Mouse (Mus musculus) left cerebral cortex, adult 8-10 months (tissue): ENCODE data around the gene Apex1. TPM values are rescaled to one million over a fixed set of nuclear protein-coding genes. Genes with fewer than 3 reads are reported as not detected.
"Not testable (repeated sequence)": the region's sequence is repeated elsewhere in the genome, so short reads cannot be mapped to it uniquely, and the experiment has no call there.

ENCODE experiments used
- DNase-seq, 2 experiments: peaks; one replicate each; pipeline ENCODE4 v3.0.0; 2022; ENCODE audit warnings: low spot score in 2 of 2
- total RNA-seq, 4 experiments: library from RNA; stranded (reverse); gene quantifications; 2 replicates each; pipeline ENCODE4 v1.2.4; 2022

The Apex1 gene
- 10 to 100 TPM; 55.5 to 64.8 (median 60.2) TPM for total RNA-seq

DNA sequence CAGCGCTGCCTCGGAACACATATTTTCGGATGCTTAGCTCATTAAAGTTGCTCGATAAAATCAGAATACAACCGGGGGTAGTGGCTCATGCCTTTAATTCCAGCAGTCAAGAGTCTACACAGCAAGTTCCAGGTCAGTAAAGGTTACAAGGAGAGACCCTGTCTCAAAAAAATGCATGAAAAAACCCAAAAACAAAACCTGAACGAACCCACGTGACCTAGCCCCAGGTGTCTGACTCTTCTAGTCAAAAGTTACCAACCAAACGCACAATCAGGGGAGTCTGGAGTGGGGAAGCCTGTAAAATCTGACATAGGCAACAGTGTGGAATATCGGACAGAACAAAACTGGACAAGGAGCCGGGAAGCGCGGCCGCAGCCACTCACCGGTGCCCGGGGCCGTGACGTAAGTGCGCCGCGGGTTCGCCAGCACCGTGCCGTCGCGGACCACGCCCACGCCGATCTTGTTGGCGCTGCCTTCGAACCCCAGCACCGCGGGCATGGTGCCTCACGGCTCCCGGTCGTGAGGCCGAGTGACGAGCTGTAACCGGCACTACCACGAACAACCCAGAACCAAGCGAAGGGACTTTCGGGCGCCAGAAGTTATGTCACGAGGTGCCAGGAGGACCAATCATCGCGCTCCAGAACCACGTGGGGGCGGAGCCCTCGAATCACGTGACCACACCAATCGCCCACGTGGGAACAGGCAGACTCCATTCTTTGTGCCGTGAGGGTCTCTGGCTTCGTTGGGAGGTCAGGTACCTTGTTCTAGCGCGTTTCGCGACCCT, at the start of gene Apex1, which contains the start of gene Osgep:
Apex1 (plus strand) TSS at position 688 of the 784 bp plus-strand sequence.
Osgep (minus strand) TSS at position 613 of the 784 bp plus-strand sequence.
- DNase-seq: peak; percentile 97 to 98

DNA sequence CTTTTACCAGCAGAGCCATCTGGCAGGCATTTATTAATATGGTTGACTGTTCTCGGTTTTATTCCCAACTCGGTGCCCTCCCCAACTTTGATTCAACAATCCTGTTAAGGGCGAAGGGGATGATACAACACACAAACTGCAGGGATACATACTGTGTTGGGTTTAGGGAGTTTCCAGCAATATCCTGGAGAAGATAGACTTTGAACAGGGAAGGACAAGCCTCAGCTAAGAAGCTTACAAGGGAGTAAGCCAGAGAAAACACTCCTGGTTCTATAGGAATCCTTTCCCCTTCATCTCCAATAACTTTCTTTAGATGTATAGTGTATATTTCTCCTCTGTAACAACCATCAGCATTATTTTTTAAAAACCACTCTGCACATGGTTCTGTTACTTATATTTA, 49.6 kb upstream of the Apex1 start:
- DNase-seq: no peak

DNA sequence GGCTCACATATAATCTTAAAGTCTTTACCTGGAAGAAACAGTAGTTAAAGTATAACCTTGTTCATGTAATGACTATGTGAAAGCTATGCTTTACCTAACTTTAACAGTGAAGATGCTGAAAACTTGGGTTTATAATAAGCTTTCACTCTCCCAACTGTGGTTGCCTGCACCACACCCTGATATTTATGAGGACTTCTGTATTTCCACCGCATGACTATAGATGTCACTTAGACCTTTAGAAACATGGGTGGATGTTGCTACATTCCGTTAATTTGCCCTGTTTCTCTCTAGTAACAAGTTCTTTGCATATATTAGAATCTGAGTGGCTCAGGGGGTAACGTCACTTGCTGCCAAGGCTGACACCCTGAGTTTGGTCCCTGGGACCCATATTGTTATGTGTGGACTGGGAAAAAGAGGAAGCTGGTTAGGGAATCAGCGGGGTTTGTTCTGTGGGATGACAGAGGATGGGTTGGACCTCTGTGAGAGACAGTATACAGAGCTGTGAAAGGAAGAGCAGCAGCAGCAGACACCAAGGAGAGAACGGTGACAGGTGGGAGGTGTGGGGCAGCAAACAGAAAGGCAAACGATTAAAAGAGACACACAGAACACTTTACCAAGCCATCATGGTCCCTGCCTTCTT, 49.1 kb upstream of the Apex1 start:
- no peak for DNase-seq

DNA sequence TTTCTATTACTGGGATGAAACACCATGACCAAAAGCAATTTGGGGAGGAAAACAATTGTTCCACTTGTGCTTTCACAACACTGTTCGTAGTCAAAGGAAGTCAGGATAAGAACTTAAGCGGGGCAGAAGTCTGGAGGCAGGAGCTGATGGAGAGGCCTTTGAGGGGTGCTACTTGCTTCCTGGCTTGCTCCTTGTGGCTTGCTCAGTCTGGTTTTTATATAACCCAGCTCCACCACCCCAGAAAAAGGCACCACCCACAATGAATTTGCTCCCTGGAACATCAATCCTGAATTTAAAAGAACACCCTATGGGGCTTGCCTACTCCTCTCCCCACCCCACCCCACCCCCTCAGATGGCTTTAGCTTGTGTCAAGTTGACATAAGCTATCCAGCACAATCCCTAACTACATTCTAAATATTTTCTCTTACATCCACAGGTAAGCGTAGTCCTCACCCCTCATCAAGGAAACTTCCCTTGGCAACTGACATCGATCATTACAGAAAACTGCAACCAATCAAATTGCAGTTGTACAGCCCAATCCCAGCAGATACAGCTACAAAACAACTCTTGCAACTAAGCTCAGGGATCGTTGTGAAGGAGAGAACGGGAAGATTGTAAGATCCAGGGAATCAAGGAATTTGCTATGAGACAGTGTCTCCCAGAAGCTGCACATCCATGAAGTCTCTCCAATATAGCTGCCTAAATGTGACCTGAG, 48.4 kb upstream of the Apex1 start:
- no peak for DNase-seq

DNA sequence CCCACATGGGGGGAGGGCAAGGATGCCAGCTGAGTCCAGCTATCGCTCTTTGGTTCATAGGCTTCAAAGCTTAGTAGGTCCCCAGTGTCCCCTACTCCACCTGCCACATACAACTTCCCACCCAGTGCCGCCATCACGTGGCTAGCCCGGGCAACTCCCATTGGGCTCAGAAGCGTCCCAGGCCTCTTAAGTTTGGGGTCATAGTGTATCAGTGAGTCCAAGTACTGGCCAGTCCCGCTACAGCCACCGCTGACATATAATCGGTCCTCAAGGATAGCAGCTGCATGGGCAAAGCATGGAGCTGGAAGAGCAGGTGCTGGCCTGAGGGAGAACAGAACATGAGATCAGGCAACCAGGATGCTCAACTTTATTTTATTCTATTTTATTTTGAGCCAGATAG, 33.1 kb upstream of the Apex1 start:
- no peak for DNase-seq

DNA sequence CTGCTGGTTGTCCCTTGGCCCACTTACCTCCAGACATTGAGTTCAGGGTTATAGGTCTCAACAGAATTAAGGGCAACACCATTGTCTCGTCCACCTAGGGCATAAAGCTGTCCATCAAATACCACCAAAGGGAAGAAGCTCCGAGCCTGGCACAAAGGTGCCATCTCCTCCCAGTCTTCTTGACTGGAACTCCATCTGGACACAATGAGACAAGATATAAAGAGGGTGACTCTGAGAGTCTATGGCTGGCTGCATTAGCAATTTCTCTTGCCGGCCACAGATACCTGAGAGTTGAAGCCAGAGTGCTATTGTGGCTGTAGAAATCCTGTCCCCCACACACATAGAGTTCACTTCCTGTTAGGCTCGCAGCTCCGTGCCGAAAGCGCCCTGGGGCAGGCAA, 32.7 kb upstream of the Apex1 start:
- no peak for DNase-seq

DNA sequence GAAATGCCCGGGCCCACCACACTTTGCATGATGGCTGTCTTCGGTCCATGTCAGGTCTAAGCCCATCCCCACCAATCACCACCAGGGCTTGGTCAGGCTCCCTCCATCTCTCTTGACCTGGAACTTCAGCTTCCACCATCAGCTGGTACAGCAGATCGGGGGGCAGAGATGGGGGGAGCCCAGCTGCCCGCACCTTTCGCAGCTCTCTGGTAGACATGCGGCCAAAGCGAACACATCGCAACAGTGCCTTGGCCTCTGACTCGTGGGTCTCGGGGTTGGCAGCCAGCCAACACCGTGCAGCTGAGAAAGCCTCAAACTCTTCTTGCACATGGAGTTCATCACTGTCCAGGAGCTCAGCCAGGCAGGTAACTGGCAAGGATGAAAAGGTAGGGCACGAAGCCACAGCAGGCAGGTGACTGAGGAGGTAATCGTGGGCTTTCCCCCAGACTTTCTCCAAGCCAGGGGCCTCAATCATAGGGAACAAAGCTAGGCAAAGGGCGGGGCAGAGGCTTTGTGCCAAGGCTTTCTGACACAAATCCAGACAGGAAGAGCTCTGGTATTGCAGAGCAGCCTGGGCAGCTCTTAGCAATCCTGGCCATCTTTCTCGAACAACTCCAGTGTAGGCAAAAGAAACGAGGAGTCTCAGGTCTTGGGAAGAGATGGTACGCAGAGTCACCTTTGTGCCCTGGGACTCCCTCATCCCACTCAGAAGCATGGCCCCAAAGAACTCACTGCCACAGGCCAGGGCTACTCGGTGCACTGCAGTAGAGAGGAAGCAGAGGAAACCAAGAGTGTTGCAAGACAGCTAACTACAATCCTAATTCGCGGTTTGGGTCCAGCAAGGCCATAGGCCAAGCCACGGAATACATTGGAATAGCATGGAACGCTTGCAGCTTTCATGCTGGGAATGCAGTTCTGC, 32.0 kb upstream of the Apex1 start:
- DNase-seq: no peak

DNA sequence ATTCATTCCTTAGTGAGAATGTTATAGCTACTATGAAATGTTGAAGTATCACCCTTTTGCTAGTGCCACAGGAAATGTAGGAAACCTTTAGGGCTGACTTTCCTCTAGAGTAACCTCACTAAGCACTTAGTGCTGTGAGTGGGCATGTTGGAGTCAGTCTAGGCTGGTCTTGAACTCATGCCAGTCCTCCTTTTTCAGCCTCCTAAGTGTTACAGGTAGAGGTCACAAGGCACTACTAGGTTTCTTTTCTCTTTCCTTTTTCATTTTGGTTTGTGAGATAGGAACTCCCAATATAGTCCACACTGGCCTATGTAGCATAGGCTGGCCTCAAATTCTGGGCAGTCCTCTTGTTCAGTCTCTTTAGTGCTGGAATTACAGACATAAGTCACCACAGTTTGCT, 29.4 kb upstream of the Apex1 start:
- no peak for DNase-seq

DNA sequence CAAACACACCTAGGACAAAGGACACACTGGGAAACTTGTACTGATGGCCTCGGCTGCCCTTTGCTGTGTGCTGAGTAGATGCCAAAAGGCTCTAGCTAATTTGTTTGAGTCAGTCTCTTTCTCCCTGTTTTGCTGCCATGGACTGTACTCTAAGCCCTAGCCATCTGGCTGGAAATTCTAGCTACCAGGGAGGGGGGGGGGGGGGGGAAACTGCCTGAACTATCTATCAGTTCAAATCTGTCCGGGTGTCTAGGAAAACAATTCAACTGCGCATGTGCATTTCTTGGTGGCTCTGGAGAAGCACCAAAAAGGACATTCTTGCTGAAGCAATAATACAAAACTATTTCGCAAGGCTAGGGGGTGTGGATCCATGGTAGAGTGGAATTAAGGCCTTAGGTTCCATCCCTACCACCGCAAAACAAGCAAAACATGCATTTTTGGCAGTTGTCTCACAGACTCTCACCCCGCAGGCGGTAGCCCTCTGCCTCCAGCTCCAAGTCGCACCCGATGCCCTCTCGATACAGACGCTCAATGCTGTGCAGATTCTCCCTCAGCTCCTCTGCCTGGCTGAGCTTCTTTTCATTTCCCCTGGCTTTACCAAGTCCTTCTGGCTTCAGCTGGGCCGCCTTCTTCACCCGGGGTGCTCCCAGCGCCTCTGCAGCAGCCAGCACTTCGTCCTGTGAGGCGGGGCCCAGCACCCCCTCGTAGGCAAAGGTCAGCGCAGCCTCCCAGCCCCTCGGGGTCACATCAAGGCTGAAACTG, 28.6 kb upstream of the Apex1 start:
- DNase-seq: peak; percentile 22 to 42

DNA sequence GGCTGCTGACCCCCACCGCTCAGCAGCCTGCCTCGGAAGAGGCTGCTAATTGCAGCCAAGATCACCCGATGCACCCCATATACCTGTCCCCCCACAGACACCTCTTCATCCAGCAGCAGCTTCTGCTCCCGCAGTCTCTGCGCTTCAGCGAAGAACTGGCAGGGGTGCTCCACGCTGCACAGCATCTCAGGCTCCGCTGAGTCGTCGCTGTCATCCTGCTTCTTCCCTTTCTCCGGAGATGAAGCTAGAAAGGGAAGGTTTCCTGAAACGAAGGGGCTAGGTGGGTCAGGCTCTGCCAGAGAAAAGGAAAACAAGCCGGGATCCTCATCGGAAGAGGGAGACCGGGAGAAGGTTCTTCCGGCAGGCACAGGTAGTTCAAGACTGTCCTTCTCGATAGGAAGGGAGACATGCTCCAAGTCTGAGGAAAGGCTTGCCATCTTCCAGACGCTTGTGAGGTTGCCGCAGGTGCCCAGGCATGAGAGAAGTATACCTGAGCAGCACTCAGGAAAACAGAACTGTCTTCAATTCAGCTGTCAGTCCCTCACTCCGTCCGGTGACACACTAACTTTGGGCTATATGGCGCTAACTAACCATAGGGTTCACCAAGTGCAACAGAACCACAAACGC, 27.9 kb upstream of the Apex1 start:
- peak in 1 of 2 experiments; percentile 48 for DNase-seq

DNA sequence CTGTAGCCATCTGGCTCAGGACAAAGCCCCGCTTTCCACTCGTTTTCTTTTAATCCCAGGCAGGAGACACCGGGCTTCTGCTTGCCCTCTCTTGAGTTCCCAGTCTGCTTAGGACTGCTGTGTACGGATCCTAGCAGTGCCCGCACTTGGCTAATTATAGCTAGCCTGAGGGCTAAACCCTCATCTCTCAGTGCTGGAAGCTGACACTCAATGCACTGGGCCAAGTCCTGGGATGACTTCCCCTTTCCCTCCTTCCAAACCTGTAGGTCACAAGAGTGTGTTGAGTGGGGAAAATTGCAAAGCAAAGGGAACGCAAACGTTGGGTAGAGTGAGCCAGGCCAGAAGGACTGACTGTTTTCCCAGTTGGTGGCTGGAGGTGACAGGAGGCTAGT, 27.4 kb upstream of the Apex1 start, which contains the start of gene Klhl33:
Klhl33 (minus strand) TSS at position 134 of the 392 bp plus-strand sequence.
- no peak for DNase-seq

DNA sequence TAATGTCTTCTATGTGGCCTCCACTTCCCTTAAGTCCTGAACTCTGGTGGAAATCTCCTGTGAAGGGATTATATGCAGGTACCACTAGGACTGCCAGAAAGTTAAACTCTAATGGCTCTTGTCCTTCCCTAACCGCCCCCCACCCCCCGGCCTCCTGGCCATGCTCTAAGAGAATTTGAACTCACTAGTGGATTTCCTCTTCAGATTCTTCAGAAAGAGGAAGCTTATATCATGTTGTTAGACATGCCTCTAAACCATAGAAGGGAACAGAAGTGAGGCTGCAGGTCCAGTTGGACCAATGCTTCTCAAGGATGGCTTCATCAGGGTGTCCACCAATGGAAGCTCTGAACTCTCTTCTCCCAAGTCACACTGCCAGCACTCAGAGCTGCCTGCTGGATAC, 26.8 kb upstream of the Apex1 start:
- DNase-seq: not testable (repeated sequence)

DNA sequence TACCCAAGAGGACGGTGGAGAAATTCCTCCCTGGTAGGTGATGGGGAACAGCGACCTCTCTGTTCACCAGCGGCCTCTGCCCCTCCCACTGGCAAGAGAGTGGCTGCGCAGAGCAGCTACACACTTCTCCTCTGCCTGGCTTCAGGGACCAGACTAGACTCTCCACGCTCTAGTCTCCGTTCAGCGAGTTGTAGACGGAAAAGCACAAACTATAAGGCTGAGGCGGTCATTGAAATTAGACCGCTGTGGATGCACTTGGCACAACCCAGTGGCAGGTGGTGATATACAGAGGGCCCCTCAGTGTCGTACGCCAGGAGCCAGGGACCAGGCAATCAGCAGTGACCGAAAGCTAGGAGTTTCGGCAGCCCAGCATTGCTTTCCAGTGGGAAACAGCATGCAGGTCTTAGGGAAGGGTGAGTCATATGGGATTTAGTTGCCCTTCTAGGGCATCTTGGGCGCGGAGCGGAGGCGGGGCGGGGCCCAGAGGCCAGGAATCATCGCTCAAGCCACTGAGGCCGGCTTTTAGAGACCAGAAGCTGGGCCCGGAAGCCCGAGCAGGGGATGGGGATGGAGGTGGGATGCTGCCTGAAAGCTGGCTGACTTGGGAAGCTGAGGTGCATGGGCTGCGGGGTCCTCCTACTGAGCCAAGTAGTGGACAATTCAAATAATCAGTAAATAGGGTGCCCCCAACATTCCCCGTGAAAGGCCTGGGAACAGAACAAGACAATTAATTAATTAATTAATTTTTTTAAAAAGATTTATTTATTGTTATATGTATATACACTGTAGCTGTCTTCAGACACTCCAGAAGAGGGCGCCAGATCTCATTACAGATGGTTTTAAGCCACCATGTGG, 20.6 kb upstream of the Apex1 start:
- DNase-seq: no peak

DNA sequence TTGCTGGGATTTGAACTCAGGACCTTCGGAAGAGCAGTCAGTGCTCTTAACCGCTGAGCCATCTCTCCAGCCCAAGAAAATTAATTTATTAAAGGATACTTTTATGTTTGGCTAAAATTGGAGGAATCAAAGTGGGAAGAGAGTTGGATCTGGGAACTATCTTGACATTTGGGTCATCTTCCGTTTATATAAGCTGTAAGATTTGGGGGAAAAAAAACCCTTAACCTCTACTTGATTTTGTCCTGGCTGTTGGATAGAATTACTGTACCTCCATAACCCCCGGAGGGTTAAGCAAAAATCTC, 20.0 kb upstream of the Apex1 start:
- DNase-seq: no peak

DNA sequence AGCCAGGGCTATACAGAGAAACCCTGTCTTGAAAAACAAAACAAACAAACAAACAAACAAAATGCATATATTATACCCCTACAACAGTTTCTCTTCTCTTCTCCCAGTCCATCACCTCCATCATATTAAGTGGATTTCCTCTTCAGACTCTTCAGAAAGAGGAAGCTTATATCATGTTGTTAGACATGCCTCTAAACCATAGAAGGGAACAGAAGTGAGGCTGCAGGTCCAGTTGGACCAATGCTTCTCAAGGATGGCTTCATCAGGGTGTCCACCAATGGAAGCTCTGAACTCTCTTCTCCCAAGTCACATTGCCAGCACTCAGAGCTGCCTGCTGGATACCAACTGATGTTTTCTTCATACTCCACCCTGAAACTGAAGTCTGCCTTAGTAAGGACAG, 19.4 kb upstream of the Apex1 start:
- not testable (repeated sequence) for DNase-seq

DNA sequence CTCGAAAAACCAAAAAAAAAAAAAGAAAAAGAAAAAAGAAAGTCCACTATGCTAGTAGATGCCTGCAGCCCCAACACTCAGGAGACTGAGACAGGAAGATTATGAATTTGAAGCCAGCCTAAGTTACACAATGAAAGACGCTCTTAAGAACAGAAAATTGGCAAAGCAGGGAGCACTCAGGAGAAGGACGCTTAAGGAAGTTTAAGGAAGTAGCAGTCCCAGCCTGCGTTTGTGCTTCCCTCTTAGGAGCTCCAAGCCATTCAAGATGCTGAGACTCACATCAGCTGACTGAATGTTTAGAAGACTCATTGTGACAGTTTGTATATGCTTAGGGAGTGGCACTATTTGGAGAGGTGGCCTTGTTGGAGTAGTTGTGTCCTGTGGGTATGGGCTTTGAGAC, 16.6 kb upstream of the Apex1 start:
- no peak for DNase-seq

DNA sequence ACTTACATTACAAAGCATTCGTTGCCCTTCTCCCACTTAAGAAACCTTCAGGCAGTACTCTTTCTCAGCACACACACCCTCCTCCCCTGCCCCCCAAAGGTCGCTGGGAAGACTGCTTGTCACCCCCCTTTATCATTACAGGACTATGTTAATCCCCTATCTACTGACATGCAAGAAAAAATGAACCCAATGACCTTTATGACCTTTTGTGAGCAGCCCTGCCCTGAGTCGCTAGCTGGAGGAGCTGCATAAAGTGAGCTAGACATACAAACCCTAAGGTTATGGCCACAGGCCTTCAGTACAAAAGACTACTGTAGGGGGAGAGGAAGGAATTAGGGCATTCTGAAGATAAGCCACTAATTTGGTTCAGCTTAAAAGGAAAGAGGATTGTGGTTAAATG, 13.4 kb upstream of the Apex1 start:
- no peak for DNase-seq

DNA sequence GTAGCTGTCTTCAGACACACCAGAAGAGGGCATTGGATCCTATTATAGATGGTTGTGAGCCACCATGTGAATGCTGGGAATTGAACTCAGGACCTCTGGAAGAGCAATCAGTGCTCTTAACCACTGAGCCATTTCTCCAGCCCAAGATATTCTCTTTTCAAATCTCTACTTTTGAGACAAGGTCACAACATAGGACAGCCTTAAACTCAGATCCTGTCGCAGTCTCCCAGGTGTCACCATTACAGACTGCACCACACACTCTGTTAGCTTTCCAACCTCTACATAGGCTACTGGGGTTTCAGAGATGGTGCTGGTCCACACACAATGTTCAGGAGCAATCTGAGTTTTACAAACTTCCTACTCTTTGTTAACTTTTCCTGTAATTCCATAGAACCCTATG, 1.3 kb upstream of the Apex1 start:
- not testable (repeated sequence) for DNase-seq
